Mouse (Mus musculus): ENCODE results near the gene Apc2.

DNA sequence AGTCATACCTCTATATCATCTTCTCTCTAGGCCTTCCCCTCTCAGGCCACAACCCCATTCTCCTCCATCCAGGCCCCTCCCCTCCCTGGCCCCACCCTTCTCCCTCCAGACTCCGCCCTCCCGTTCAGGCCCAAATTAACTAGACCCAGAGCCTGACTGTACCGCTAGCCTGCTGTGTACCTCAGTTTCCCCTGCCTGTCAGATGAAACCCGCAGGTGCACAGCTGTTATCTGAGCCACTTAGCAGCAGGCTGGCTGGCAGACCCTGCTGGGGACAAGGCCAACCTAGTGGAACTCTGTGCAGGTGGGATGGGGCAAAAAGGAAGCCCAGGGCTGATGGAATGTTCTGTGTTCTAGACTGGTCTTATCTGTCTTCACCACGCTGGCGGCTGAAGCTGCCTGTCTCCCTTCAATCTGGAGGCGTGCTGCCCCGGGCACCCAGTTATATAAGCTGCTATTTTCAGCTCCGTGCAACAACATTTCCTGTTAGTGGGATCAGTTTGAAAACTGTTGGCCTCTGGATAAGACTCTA, 48.4 kb downstream of the Apc2 start:
- TF ChIP-seq CTCF (IDR thresholded peaks at IDR 0.05) (no peak), POLR2A (IDR thresholded peaks at IDR 0.05; ENCODE audit: insufficient read depth, low read depth, low read length) (0 out of 2 replicates have a peak, but pooled peaks have one; percentile 33), EP300 (IDR thresholded peaks at IDR 0.05; ENCODE audit: insufficient read depth, low read depth, low read length) (no peak)
